Mouse (Mus musculus) retina, postnatal 1 day (tissue): ENCODE measurements around the gene Krtdap.
"Not testable (repeated sequence)": the region's sequence is repeated elsewhere in the genome, so short reads cannot be mapped to it uniquely, and the experiment has no call there.

ENCODE experiments used
- DNase-seq: peaks from one replicate; pipeline ENCODE4 v3.0.0-alpha.2; 2012

Krtdap gene

DNA sequence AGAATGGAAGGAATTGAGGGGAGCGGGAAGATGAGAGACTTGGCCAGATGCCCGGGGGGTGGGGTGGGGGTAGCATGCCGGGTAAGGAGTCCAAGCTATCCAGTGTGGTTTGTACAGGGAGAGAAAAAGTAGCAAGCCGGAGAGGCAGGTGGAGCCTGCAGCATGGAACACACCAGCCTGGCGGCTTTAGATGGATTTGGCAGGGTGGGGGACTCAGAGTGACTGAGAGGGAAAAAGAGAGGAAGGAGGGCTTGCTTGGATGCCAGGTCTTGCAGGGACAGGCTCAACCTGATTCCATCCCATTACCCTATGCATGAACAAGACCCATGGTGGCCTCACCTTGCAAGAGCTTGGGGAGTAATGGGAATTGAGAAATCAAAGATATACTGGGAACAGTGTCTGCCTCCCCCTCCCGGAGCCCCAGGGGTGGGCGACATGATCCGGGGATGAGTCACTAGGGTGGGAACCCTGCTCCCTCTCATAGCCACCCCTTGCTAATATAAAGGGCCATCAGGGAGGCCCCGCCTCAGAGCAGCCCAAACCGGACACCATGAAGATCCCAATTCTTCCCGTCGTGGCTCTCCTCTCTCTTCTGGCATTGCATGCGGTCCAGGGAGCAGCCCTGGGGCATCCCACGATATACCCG lies at the start of gene Krtdap:
Krtdap (plus strand) TSS at position 520 of the 646 bp plus-strand sequence.
- DNase-seq: no peak

DNA sequence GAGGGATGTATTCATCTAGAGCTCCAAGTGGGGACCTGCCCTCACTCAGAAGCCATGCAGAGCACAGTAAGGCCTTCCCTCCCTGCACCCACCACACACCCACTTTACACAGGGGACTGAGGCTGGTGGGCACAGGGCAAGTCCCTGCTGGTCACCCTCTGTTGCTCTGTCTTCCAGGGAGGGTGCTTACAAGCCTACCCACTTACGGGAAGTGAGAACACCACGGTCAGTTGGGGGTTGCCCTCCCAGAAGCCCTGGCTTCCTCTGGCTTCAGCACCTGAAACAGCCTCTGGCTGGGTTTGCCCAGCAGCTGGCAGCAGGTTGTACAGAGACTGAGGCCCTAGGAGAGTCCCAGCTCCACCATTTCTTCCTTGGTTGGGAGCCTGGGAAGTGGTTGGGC lies 45.1 kb upstream of the Krtdap start:
- DNase-seq: not testable (repeated sequence)

DNA sequence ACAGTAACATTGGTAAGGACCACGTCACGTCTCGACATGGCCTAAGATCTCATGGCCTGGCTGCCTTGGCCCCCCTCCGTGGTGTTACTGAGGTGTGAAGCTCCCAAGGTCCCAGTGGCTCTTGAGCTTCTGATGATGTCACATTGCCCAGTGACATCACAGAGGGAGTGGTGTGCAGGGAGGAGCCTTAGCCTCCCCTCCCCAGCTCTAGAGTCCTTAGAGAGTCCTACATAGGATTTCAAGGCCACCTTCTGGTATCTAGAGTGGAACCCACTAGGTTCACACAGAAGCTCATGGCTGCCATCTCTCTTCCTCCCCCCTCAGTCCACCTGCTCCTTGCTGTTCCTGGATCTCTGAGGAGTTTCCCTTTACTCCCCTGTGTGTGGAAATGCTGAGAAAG lies 44.1 kb upstream of the Krtdap start, which contains the start of gene Gapdhs:
Gapdhs (minus strand) TSS at position 65 of the 400 bp plus-strand sequence.
- DNase-seq: not testable (repeated sequence)

DNA sequence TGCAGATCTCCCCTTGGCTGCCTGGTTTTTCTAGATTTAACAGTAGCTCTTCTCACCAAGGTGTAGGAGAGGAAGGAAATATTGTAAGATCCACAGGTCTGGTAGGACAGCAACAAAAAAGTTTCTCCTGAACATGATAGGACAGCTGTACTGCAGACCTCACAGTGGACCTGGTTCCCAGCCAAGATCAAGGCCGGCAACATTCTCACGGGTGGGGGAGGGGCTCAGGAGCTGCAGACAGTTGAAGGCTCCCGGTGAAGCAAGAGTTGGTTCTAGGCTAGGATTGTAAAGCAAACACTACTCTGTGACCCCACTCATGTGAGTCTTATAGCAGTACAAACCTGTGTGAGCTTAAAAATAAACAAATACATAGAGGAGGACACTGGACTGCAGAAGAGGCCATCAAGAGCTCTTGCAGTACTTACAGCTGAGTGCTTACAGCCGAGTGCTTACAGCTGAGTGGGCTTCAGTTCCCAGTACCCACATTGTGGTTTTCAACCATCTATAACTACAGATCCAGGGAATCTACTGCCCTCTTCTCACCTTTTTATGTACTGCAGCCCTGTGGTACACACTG lies 43.6 kb upstream of the Krtdap start:
- peak; percentile 45 for DNase-seq

DNA sequence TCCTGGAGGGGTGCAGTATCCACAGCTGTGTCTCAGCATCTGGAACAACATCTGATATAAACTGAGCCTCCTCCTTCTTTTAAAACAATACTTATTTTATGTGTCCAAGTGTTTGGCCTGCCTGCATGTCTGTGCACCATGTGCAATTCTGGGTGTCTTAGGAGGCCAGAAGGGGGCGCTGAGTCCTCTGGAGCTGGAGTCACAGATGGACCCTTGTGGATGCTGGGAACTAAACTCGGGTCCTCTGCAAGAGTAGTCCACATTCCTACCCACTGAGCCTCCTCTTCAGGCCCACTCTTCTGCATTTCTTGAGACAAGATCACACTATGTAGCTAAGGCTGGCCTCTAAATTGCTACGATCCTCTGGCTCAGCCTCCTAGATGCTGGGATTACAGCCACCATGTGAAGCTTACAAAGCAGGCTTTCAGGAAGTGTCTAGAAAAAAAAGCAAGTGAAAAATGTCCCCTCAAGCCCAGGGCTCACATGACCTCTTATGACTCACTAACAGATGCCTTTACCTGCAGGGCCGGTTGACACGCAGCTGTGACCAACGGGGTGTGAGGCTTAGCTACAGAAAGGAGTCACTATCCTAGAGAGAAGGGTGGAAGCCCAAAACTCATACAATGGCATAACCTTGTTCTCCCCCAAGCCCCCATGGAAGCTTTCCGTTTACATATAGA lies 40.0 kb upstream of the Krtdap start:
- no peak for DNase-seq

DNA sequence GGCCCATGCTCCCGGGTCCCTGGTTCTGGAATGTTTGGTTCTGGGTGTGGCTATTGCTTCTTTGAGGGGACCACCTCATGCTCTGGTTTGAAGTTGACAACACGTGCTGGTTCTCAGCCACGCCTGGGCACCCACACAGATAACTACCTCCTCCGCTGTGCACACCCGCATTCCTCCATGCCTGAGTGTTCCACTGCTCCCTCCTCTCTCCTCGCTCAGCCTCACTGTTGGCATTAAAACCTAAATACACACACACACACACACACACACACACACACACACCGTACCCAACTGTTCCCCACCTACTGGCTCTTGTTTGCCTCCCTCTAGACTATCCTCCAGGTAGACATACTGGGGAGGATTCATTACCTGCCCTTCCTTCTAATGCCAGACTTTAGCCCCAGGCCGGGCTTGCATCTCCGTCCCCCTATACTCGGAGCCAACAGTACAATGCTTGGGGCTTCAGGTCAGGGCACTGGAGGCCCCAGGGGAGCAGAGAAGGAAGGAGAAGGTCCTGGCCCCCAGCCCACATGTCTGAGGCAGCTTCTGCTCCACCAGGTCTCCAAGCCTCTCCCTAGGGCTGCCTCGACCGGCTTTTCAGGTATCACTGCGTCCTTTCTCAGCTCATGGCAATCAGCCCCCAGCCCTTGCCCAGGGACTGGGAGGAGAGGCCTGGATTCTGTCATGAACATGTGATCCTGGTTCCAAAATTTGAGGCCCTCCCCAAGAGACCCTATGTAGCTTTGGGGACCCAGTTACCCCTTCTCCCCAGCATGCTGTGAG lies 37.7 kb upstream of the Krtdap start:
- no peak for DNase-seq

DNA sequence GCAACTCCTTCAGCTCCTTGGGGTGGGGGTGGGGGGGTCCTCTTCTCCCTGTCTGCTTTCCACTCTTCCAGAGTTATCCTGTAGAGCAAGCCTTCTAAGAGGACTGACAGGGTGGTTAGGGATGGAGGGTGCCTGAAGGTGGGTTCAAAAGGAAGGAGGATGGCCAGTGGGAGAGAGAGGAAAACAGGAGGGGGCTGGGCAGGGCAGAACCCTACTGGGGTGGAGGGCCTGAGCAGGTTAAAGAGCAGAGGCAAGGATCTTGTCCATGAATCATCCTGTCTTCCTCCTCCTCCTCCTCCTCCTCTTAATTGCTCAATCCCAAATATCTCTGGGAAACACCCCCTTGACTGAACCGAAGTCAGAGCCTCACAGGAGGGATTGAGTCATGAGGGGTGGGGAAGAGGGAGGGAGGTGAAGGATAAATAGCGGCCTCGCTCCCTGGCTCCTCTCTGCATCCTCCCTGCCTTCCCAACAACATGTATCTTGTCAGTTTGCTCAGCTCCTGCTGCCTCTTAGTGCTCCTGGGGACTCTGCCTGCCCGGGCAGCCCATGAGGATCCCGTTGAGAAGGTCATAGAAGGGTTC lies 36.5 kb upstream of the Krtdap start, which contains the start of gene Sbsn:
Sbsn (plus strand) TSS at position 386 of the 584 bp plus-strand sequence.
- no peak for DNase-seq

DNA sequence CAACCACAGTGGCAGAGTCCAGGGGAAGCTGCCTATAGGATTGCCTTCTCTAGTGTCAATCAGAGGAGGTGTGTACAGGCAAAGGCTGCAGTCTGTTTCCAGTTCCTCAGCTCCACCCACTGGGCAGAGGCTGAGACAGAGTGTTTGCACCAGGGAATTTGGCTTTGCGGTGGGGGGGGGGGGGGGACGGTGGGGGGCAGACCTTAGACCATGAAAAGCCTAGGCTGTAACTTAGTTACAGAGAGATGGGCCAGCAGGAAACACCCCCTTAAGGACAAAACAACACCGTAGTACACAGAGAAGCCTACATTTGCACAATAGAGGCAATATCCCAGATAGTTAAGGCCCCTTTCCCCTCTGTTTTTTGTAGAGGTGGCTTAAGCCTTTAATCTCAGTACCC lies 30.7 kb upstream of the Krtdap start:
- no peak for DNase-seq

DNA sequence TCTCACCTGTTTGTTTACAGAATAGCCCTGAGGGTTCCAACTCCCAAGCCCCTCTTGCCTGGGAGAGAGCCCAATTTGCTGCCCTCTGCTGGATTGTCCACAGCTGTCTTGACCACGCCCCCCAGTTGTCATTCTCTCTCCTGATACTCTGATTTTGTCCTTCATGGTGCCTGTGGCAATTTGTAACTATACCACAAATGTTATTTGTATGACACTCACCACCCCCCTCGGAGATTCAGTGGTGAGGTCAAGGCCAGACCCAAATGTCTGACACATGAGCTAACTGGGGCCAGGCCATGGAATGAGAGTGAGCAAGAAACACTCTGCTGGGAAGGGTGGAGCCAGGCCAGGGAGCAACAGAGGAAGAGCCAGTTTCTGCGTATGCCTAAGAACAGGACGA lies 28.8 kb upstream of the Krtdap start:
- DNase-seq: peak; percentile 64

DNA sequence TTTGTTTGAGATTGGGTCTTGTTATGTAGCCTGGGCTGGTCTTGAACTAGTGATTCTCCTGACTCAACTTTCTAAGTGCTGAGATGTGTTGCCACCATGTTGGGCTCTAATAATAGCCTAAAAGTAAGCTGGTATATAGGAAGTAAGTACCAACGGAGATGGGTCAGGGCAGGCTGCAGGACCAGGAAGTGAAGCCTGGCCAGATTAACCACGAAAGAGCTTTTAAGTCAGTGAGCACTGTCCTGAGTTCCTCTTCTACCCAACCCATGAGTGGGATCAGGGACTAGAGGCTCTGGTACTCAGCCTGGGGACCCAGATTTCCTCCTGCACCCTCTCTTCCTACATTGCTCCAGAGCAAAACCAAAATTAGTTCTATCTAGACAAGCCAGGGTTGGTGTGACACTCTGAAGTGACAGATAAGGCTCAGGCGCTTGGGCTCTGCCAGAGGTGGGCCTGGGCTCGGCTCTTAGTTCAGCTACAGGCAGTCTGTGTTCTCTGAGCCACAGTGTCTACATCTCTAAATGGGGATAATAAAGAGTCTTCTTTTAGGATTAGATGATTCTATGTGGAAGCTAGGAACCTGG lies 25.8 kb upstream of the Krtdap start:
- no peak for DNase-seq

DNA sequence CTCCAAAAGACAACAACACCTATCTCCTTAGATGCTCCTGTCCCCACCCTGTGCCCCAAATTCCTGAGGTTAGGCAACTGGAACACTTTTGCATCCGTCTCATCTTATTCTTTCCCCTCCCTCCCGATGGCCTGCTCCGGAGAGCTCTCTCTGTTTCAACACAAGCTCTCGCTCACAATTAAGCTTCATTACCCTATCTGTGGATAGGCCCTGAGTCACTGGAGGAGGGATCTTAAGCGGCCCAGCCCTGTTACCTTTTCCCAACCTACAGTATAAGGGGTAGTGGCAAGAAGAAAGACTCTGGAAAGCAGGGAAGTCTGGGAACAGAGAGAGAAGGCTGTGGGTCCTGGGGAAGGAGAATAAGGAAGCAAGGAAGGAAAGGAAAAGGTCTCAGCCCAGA lies 24.2 kb upstream of the Krtdap start, which contains the start of gene Dmkn:
Dmkn (plus strand) TSS at position 301 of the 400 bp plus-strand sequence.
- DNase-seq: no peak

DNA sequence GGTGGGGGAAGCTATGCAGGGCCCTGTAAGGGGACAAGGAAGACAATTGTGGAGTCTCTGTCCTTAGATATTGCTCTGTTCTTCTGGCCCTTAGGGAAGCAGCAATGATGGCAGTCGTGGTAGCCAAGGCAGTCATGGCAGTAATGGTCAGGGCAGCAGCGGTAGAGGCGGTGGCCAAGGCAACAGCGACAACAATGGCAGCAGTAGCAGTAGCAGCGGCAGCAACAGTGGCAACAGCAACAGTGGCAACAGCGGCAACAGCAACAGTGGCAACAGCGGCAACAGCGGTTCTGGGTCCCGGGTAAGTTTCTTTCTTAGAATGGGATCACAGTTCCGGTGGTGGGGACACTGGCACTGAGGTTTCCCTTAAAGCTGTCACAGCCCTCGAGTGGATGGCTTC lies 22.5 kb upstream of the Krtdap start:
- DNase-seq: peak; percentile 44

DNA sequence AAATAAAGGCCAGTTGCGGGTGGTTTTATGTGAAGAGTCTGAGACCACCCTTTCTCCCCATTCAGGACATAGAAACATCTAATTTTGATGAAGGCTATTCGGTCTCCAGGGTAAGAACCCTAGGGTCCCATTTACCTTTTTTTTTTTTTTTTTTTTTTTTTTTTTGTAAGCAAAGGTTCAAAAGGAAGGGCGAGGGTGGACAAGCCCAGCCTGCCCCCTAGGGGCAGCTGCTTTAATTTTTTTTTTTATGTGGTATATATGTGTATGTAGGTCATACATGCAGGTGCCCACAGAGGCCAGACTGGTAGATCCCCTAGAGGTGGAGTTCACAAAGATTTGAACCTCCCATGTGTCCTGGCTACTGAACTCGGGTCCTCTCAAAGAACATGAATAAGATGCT lies 21.3 kb upstream of the Krtdap start:
- DNase-seq: no peak

DNA sequence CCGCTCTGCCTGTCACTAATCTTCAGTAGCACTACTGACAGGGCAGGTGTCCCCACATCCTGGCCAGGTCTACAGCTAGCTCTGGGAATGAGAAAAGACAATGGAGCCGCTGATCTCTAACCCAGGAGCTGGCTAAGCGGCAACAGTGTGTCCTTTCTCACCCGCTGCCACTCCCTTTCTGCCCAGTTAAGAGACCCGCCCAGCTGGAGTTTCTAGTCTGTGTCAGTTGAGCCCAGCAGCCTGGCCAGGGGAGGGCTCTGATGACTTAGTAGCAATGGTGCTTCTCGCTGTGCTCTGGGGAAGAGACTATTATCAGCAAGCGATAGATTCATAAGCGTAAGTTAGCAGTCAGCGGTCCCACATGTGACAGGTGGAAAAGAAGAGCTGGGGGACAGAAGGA lies 18.5 kb upstream of the Krtdap start:
- DNase-seq: no peak

DNA sequence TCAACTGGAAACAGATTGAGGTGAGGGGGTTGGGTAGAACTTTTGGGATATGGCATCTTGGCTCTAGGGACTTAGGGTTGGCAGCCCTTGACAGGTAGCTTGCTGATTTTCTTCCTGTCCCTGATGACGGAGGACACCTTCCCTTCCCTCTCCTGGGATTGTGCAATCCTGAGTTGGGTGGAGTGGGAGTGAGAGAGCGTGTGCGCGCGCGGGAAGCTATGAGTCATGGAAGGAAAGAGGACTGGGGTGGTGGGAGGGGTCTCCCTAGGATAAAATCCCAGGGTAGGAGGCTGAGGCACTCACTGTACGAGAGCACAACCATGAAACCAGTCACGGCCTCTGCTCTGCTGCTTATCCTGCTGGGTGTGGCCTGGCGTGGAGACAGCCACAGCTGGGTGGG lies 11.6 kb upstream of the Krtdap start:
- DNase-seq: no peak

DNA sequence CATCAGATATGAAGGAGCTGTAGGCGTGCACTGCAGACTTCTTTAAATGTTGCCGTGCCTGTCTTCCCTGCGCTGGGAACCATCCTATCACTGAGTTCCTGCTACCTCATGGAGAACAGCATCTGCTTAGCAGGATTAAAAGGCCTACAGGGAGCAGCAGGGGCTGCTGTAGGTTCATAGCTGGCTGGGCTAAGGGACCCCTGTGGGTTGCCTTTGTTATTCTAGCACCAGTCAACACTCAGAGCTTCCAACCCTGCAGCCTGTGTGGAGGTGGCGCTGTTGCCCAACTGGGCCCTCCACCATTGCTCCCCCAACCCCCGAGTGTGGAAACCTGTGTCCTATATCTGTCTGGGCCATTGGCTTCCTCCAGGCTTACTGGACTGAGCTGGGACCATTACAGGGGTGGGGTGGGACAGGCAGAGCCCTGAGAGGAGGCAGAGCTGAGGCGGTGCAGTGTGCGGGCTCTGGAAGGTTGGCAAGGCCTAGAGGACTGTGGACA lies 10.6 kb upstream of the Krtdap start:
- DNase-seq: peak; percentile 16

DNA sequence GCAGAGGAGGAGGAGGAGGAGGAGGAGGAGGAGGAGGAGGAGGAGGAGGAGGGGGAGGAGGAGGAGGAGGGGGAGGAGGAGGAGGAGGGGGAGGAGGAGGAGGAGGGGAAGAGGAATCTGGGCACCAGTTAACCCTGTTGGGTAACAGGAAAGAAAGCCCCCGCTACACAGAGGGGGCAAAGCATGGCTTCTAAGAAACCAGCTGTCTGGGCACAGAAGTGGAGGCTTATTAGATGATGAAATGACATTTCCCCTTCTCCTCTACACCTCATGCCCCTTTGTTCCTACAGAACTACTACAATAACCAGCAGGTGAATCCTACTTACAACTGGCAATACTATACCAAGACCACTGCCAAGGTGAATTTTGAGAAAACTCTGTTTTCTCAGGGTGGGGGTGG lies 9.8 kb upstream of the Krtdap start:
- DNase-seq: no peak

DNA sequence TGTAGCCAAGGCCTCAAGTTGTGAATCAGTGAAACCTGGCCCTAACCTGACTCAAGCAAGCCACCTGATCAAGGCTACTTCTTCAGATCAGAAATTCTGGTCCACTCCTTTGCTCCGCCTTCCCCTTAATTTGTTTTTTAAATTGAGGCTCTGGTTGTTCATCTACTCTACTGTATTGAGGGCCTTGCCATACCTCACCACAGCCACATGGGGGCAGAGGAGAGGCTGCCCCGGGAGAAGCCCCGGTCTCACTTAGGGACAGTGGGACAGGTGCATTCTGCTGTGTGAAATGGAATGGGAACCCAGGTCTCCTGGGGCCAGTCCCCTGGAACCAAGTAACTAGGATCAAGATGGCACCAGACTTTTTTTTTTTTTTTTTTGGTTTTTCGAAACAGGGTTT lies 5.9 kb upstream of the Krtdap start:
- DNase-seq: no peak

DNA sequence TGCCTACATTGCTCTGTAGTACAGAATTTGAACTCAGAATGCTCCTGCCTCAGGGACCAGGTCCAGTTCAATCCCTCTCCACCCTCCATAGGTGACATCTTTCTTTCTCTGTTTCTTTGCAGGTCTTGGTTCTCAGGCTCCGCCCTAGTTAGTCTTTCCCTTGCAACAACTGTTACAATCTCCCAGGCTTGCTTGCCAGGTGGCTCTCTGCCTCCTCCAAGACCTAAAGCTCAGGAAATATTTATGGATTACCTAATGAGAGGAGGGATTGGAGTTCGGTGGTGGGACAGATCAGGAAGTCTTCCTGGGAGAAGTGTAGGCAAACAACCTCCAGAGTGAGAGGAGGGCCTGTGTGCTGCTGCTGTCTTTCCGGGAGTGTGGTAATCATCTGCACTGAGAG lies 5.0 kb upstream of the Krtdap start:
- DNase-seq: no peak

DNA sequence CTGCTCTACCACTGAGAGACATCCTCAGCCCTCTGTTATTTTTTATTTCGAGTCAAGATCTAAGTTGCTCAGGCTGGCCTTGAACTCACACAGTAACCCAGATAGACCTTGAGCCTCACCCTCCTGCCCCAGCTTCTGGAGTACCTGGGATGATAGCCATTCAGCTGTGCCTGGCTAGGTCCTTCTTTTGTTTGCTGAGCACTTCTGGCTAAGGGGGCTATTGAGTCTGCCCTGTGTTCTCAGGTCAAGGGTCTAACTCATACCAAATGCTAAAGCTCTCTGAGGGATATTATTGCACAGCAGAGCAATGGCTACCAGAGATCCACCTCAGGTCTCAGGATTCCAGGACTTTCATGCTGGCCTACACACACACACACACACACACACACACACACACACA lies 2.5 kb upstream of the Krtdap start:
- DNase-seq: no peak

DNA sequence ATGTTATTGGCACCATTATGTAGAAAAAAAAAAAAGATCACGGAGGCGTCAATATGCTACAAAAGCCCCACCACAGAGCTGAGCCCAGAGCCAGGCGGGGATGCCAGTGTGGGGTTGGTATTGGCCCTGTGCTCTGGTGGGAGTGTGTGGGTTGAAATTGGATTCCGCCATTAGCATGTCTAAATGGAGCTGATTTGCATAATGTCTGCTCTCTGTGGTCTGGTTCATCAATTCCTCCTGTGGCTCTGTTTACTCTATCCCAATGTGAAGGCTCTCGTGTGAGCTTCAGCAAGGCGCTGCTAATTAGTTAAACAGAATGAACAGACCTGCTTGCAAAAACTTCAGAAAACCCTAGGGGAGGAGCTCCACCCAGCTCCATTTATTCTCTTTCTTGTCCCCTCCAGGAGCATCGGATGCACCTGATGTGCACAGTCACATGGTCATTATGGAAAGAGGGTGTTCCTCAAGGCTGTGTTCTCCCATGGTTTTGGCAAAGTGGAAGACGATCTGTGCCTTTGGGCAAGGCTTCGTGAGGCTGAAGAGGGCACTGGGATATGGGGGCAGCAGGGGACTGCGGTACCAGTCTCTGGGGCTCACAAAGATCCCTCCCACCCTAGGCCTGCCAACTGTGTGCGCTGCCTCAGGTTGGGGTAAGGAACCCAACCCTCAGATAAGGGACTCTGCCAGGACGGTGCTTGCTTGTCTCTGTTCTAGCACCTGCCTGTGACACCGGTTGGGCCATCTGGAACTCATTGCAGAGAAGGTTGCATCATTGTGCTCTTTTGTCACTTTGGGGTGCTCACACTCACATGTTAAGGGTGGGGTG lies 1.8 kb upstream of the Krtdap start:
- no peak for DNase-seq

DNA sequence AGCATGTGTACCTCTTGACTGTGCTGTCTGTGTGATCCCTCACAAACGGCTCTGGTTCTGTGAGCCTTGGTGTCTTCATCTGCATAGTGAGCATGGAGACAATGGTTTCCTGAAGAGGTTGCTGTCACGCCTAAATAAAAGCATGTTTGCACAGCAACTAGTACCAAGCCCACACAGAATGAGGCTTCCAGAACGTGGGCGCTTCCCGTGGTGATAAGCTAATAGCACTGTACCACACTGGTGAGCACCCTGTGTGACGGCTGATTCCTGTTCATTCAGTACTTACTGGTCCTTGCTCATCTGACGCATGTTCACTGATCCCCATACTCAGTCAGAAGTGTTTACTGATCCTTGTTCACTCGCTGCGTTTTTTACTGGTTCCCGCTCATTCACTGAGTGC lies 2.4 kb downstream of the Krtdap start:
- DNase-seq: no peak
